Mouse (Mus musculus) B cell, adult 67 days (primary cell): ENCODE results near the gene Mpnd. TPM values are rescaled to one million over a fixed set of nuclear protein-coding genes. Genes with fewer than 3 reads are reported as not detected.

Experiments
- total RNA-seq, 2 experiments: library from RNA; stranded (reverse); gene quantifications; 4 replicates each; pipeline ENCODE4 v1.2.4; 2023

The Mpnd gene
- 10 to 100 TPM; 62.8 to 82.7 TPM for total RNA-seq

DNA sequence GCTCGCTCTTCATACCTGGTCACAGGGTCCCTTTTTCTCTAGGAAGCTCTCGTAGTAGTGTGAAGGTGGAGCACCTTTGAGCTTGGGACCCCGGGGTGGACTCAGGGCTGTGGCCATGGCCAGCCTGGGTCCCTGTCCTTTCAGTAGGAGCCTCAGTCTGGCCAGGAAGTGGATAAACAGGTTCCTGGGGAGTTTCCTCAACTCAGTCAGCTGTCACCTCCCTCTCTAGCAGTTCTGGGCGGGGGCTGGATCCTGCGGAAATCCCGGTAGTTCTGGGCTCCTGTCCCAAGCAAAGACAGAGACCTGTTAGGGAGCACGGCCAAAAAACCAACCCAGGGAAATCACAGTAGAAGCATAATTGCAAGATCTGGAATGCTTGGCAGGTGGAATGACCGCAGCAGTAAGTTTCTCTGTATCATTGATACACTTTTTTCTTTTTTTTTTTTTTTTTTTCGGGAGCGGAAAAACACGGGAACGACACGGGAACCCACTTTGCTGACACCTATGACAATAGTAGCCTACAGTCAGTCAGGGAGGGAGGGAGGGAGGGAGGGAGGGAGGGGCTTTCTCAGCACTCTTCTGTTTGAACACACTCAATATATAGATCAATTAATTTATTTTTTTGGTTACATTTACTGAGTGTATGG is at the start of gene Mpnd, which contains the start of gene Stap2:
Gene Mpnd, plus strand, starts transcription at position 297 of the 647 bp plus-strand sequence.
Gene Stap2, minus strand, starts transcription at position 170 of the 647 bp plus-strand sequence.

DNA sequence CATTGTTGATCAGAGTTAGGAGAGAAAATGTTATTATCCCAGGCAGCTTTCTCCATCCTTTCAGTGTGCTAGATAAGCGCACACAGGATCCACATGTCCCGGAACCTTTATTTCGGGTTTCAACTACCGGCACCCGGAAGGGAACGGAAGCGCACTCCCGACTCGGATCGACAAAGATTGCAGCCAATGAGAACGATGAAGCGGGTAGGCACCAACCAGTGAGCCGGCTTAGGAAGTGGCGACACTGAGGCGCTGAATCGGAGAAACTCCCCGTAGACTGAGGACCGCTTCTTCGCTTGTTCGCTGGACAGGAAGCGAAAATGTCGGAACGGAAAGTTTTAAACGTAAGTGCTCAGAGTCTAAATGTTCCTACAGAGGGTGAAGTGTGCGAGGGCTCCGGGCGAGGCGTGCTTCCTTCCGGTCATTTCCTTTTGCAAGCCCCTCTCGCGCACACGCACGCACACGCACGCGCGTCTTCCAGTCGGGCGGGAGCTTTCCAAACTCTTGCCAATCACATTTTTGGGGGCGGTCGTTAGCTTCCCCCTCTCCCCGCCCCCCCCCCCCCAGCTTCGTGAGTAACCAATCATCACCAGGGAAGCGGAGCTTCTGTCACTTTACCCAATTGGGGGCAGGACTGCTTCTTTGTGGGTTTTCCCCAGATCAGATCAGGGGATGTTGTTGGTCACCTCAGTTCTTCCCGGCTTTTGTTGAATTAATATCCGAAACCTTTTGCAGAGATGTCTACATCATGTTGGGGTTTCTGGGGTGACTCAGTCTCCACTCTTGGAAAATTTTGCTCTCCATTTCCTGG is 46.4 kb upstream of the Mpnd start, which contains the start of gene Yju2:
Gene Yju2, plus strand, starts transcription at position 182 of the 811 bp plus-strand sequence.

GRCm38 (mm10) chr17:55969966-55970891 is 35.3 kb upstream of the Mpnd start, which contains the start of gene Shd:
Gene Shd, plus strand, starts transcription at chr17:55970467.

DNA sequence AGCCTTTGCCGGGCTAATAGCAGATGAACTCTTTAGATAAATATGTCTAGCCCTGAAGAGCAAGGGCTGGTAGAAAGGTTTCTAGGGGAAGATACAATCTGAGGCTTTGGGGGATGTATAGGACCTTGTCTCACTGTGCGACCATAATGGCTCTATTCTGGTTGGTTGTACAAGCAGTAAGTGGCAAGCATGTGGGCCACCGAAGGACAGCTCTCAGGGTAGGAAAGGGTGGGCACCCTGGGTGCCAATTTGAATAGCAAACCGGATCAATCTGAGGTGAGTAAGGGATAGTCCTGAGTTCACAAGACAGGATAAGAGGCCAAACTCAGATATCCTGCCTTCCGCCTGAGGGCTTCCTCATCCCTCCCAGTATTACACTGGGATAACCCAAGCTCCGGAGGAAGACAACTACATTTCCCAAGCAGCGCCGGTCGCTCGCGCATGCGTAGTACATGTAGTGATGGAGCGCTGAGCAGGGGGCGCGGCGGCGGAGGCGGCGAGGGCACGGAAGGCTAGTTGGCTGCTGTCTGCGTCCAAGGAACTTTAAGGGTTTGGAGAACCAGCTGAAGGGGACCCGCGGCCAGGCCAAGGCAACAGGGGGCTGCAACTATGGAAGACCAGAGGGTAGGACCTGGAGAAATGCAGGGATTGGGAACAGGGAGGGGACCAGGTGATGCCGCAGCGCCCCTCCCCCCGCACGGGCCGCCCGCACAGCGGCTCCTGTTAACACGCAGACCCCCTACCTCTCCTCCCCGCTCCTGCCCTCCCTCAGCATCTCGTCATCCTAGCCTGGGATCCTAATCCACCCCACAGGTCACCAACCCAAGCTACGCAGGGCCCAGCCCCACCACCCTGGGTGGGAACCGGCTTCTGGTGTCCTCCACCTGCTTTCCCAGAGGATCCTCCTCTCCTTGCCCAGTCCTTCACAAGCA is 19.2 kb upstream of the Mpnd start, which contains the start of gene Fsd1:
Gene Fsd1, plus strand, starts transcription at position 480 of the 932 bp plus-strand sequence.

DNA sequence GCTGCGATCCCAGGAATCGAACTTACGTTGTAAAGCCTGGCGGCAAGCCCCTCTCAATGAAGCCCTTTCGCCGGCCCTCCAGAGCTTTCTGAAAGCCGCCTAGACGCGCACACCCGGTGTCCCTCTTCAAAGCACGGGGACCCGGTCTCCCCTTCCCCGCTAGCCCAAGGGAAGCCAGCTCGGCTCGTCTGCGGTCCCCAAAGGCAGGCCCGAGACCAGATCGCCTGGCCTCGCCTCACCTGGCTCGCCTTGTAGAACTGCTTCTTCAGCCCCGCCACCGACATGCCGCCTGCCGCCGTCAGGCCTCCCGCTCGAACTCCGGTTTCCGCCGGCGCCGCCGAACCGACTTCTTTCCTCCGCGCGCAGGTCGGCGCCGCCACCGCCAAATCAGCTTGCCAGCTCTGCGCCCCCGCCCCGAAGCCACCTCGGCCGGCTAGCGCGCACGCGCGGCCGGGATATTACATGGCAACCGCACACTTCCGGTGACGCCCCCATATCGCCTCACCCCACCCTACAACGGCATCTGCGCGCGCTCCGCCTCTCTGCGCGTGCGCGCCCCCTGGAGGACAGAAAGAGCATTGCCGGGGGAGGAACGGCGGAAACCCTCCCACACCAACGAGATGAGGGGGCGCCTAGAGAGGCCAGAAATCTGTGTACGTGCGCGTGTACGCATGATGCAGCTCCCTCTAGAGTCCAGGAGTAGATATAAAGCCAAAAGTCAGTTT is 30.8 kb downstream of the Mpnd start, which contains the start of gene Sh3gl1:
Gene Sh3gl1, minus strand, starts transcription at position 460 of the 725 bp plus-strand sequence.

GRCm38 (mm10) chr17:56040030-56040856 is 34.7 kb downstream of the Mpnd start, which contains the start of gene Chaf1a:
Gene Chaf1a, plus strand, starts transcription at chr17:56040439.

Other genes starting within 250 kb of the Mpnd start
- gene Zfp119a, start 126.8 kb upstream of the Mpnd start, total RNA-seq, result 10 to 100 TPM; 10.6 to 15.7 TPM
- 10 to 100 TPM; 22.5 to 26.0 TPM for gene Zfp959, start 113.6 kb upstream of the Mpnd start, total RNA-seq
- 1 to 10 TPM; 5.8 to 7.4 TPM for gene Zfp119b, start 56.2 kb upstream of the Mpnd start, total RNA-seq
- gene Ebi3, start 53.1 kb upstream of the Mpnd start, total RNA-seq, result 10 to 100 TPM; 14.8 to 16.0 TPM
- gene Yju2, start 46.6 kb upstream of the Mpnd start, total RNA-seq, result 10 to 100 TPM; 50.3 to 58.0 TPM
- gene Shd, start 35.2 kb upstream of the Mpnd start, total RNA-seq, result 1 to 10 TPM; 1.6 to 5.1 TPM
- gene Fsd1, start 19.2 kb upstream of the Mpnd start, total RNA-seq, result not detected
- under 1 TPM; 0.44 to 0.50 TPM for gene Stap2, start 127 bp upstream of the Mpnd start, total RNA-seq
- gene Sh3gl1, start 30.9 kb downstream of the Mpnd start, total RNA-seq, result 100 to 1,000 TPM in 1 of 2 experiments, 10 to 100 TPM in 1; 90.7 to 101 TPM
- 1 to 10 TPM; 2.9 to 3.3 TPM for gene Chaf1a, start 34.7 kb downstream of the Mpnd start, total RNA-seq
- 10 to 100 TPM; 55.0 to 65.0 TPM for gene Ubxn6, start 69.3 kb downstream of the Mpnd start, total RNA-seq
- 100 to 1,000 TPM; 121 to 127 TPM for gene Hdgfl2, start 73.9 kb downstream of the Mpnd start, total RNA-seq
- gene Plin4, start 104.1 kb downstream of the Mpnd start, total RNA-seq, result not detected
- not detected for gene Plin5, start 111.9 kb downstream of the Mpnd start, total RNA-seq
- gene Lrg1, start 116.3 kb downstream of the Mpnd start, total RNA-seq, result not detected
- gene Sema6b, start 134.6 kb downstream of the Mpnd start, total RNA-seq, result under 1 TPM; 0.87 to 0.92 TPM
- gene Tnfaip8l1, start 156.8 kb downstream of the Mpnd start, total RNA-seq, result under 1 TPM; 0.33 to 0.46 TPM
- 10 to 100 TPM; 45.9 to 46.6 TPM for gene Mydgf, start 178.2 kb downstream of the Mpnd start, total RNA-seq
- 10 to 100 TPM; 53.3 to 54.6 TPM for gene Dpp9, start 213.2 kb downstream of the Mpnd start, total RNA-seq